Mouse (Mus musculus) urinary bladder, postnatal 25 days (tissue): ENCODE measurements around the gene Tbx3.

Experiments used
- DNase-seq: peaks from one replicate; pipeline ENCODE4 v3.0.0; 2022; ENCODE audit warnings: low spot score

Tbx3 gene

DNA sequence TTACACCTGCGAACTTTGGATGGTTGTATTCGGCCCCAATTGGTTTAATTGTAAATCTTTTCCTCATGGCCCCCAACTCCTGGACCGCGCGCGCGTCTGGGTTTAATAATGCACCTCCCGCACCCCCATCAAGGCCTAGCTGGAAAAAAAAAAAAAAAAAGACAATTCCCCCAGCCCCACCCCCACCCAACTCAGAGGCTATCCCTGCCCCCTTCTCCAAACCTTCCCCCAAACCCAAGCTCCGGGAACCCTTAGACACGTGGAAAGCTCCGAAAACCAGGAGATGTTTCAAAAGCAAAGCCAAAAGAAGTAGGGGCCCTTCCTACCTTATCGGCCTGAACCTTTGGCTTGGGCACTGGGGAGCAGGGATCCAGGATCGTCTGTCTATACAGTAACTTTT is 8.1 kb upstream of the Tbx3 start:
- DNase-seq: peak; percentile 20

DNA sequence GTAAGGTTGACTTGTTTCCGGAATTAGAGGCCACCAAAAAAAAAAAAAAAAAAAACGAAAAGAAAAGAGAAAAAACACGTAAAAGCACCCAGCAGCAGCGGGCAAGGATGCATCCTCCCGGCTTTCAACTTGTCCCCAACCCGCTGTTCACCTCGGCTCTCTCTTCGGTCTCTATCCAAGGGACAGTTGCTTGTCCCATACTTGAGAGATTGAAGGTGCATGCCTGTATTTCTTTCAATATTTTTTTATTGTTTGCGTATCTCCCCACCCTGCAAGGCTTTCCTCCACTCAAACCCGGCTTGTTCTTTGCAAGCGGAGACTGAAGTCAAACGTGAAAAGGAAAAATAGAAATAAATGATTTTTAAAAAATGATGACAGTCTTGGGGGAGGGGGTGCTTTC is 7.7 kb upstream of the Tbx3 start:
- no peak for DNase-seq

DNA sequence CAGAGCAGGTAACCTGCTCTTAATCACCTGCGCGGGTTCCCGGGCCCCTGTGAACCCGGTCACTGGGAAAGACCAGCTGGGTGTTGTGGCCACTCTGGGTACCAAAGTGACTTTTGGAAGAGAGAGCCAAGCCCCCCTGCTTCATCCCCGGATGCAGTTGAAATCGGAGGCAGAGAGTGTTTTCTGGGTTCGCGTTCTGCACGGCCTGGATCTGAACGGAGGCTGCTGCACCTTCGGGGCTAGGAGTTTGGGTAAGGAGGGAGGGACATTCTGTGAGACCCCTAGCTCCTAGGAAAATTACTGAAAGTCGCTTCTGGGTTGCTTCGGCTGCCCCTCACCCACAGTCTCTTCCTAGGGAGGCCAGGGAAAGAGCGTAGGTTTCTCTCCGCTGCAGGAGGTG is 7.2 kb upstream of the Tbx3 start:
- peak; percentile 26 for DNase-seq

DNA sequence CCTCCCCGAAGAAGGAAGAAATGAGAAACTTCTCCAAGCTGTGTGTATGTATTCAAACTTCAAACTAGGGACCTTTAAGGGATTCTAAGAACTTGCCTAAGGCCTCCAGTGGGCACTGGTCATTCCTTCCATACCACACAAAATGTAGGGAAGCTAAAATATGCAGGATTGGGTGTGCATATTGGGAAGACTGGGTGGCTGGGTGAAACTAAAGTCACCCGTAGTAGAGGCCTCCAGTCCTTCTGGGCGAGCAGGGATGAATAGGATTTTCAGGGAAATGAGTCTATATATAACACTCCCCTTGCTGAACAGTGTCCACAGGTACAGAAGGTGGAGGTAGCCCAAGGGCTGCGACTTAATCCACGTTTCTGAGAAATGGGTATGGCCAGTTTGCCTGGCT is 6.7 kb upstream of the Tbx3 start:
- DNase-seq: no peak

DNA sequence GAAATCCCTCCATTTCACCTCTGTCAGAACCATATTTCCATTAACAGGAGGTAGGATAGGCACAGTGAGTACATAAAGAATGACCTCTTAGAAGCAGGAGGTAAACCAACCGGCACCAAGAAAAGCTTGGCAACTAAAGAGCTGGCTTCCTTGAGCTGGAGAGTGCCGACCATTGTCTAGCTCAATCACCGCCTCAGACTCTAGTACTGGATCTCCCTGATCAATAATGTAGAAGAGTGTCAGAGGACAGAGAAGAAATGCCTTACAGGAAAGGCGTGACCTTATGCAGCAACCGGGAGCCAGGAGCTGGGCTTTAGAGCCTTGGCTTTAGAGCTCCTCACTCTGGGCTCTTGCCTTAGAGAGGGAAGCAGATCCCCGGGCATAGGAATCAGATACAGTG is 4.7 kb upstream of the Tbx3 start:
- DNase-seq: no peak

DNA sequence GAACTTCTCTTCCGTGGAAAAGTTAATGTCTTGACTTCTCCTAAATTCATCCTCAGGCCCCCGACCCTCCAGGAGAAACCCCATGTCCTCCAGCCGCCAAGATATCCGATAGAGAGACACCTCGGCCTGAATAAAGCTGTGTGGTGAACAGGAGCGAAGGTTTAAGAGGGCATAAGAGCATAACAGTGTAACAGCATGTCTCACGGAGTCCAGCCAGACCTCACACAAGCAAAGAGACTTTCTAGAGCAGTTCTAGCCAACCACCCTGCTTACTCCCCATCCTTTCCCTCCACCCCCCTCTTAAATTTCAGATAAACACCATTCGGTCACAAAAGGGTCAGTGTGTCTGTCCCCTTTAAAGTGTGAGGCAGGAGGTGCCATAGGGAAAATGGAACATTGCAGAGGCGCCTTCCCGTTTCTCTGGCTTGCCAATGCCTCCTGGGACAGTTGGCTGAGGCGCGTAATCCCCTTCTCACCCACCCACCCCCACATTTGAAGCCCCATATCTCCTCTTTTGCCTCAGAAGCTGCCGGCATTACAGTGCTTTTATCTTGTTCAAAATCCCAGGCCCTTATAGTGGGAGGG is 3.0 kb upstream of the Tbx3 start:
- DNase-seq: no peak

DNA sequence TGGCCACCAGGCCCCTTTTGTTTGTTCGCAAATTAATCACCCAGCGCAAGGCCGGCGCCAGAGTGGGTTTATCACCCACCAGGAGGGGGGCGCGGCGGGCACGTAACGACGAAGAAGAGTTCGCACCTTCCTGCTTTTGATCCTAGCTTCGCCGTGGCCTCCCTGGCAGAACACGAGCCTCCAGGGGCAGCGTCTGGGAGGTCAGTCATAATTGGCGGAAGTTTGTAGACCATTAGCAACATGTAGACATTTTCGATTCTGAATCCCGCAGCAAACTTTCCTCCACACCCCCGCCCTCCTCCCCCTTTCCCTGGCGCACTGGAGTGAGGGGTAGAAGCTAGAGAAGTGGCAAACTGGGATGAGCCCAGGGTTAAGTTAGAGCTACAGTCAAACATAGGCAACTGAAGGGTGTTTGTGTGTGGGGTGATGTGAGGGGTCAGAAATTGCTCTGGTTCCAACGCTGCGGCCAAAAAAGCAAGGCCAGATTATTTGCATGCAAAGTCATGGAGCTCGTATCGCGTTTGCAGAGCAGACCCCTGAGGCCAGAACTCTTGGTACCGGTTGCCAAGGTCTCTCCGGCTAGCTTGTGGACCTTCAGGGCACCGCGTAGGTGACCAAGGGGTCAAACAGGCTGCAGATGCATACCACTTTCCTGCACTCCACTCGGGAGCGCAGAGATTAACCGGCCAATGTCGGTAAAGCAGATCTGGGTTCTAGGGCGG is 2.1 kb upstream of the Tbx3 start:
- DNase-seq: no peak

DNA sequence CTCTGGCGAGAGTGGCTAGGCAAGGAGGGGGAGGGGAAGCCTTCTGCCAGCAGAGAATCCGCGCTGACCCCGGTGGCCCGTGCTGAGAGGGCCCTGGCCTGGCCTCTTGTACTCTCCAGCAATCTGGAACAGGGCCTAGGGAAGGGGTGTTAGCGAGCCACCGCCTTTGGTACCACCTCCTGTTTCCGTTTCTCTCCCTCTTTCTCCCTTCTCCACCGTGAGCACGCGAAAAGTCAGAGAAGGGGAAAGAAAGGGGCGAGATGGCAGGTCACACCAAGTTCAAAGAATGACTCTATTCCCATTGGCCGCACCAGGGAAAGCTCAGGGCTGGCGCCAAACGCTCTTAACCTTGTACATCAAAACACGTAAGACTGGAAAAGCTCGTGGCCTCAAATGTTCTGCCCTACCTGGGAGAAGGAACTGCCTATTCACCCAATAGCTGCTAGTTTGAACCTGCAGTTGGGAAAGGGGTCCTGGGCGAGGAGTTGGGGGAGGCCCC is 1.5 kb upstream of the Tbx3 start:
- no peak for DNase-seq

DNA sequence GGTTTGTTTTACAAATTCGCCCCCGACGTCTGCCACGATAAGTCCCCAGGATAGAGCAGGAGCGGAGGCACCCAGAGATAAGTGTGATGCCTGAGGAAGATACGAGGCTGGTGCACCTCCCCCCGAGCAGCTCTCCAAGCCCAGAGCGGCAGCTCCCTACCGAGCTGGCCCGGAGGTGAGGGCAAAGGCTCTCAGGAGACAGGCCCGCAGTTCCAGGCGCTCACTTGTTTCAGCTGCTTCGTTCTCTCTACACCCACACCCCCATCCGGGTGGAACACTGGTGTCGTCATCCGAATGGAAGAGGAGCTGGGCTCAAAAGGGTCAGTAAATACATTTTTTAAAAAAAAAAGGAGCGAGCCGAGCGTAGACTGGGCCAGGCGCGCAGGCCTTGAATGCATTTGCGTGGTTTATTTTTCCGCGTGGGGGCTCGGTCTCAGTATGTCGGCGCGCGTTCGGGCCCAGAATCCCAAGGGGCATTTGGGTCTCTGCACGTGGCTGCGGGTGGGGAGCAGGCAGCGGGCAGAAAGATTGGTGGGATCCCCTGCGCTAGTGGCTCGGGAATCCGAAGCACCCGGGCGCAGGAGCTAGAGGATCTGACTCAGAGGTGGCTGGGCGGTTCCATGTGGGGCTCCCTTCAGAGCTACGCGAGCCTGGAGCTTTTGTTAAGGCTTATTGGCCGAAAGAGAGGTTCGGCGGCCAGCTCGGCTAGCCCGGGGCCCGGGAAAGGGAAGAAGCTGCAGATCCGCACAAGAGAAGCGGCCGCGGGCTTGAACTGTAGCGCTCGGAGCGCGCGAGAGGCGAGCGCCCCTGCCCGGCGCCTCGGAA is 516 bp upstream of the Tbx3 start:
- DNase-seq: no peak

DNA sequence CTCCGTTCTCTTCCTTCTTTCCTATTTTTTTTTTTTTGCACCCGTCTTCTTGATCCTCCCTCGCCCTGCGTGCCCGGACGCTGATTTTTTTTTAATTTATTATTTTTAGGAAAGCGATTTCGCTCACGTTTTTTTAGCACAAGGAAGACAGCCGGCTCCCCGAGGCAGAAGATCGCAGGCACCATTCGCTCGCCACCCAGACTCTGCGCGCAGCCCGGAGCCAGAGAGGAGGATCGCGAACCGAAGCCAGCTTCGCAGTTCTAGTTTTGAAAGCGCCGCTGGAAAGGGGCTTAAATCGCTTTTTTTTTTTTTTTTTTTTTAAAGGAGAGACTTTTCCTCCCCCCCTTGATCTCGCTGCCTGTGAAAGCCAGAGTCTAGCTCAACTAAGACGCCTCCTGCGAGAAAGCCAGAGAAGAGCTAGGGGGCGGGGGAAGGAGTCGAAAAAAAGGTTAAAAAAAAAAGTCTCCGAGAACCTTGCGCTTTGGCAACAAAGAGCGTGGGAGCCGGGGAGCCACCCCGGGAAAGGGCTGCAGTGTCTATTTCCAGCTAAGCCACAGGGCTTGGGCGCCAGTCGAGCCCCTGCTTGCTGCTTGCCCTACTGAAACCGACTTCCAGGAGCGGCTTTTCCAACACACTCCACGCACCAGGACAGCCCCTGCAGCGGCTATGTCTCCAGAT is 794 bp downstream of the Tbx3 start:
- no peak for DNase-seq

DNA sequence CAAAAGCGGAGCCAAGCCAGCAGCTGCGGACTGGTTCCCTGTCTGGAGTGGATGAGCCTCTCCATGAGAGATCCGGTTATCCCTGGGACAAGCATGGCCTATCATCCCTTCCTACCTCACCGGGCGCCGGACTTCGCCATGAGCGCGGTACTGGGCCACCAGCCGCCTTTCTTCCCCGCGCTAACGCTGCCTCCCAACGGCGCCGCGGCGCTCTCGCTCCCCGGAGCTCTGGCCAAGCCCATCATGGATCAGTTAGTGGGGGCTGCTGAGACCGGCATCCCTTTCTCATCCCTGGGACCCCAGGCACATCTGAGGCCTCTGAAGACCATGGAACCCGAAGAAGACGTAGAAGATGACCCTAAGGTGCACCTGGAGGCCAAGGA is 1.5 kb downstream of the Tbx3 start:
- peak; percentile 38 for DNase-seq

DNA sequence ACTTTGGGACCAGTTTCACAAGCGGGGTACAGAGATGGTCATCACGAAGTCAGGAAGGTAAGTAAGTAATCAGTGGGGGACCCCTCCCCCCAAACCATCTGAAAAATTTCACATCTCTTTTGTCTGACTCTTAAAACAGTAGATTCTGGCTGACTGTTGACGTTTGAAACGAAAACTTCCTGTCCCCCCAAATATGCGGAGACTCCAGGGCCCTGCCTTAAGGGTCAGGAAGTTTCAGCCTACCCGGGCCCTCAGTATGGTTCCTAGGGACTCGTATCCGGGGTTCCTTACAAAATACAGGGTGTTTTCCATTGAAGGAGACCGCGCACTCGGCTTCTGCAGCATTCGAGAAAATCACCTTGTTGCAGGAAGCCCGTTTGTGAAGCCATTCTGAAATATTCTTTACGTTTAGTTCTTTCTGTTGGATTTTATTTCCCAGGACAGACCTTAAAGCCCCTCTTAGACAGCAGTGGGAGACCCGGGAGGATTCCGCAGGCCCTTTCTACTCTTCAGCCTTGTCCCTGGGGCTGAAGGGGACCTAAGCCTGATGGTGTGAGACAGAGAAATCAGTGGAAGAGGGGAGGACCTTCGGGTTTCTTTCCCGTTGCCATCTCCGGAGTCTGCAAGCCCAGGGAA is 2.0 kb downstream of the Tbx3 start:
- DNase-seq: peak; percentile 13

DNA sequence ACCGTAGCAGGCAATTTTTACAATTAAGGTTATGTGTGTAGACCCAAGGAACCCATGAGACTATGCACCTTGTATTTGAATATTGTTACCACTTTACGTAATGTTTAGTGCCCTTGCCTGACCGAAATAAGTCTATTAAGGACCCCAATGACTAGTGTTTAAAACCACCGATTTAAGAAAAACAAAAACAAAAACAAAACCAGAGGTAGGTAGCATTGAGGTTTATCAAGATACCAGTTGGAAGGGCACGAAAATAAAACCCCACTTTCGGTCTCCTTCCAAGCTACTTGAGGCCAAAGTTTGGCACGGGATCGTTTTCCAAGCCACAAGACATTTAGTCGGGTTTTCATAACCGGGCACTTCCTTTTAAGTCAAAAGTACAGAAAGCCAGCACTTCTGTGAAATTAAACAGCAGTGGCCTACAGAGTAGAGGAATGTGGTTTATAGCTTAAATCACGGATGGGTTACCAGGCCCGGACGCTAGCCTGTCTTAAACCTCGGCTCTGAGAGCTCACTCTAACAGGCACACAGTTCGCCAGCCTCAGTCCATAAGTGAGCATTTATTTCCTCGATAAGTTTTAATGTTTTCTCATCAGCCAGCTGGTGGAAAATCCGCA is 2.6 kb downstream of the Tbx3 start:
- DNase-seq: peak; percentile 13

DNA sequence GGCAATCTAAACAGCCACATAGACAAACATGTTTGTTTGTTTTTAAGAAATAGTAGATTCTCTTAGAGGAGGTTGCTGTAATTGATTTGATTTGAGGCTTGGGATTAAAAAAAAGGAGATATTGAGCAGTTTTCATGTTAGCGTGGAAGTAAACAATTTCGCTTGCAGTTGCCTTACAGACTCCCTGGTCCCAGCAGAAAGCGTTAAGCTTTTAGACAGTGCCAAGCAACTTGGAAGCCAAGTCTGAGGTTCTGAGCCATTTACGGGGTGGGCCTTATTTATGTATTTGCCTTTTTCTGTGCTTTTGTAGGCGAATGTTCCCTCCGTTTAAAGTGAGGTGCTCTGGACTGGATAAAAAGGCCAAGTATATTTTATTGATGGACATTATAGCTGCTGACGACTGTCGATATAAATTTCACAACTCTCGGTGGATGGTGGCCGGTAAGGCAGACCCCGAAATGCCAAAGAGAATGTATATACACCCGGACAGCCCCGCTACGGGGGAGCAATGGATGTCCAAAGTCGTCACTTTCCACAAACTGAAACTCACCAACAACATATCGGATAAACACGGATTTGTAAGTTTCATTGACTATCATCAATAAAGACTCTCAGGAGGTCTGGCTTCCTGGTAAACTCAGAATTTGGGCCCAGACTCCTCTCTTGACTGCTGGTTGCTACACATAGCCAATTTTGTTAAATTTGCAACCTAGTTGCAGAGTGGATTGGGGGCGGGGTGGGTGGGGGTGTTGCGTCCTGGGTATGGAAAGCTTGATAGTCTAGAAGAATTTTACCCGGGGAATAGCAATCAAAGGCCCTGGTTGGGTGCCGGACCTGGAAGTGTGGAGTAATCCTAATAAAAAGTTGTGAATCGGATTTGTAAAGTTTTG is 3.5 kb downstream of the Tbx3 start:
- no peak for DNase-seq

DNA sequence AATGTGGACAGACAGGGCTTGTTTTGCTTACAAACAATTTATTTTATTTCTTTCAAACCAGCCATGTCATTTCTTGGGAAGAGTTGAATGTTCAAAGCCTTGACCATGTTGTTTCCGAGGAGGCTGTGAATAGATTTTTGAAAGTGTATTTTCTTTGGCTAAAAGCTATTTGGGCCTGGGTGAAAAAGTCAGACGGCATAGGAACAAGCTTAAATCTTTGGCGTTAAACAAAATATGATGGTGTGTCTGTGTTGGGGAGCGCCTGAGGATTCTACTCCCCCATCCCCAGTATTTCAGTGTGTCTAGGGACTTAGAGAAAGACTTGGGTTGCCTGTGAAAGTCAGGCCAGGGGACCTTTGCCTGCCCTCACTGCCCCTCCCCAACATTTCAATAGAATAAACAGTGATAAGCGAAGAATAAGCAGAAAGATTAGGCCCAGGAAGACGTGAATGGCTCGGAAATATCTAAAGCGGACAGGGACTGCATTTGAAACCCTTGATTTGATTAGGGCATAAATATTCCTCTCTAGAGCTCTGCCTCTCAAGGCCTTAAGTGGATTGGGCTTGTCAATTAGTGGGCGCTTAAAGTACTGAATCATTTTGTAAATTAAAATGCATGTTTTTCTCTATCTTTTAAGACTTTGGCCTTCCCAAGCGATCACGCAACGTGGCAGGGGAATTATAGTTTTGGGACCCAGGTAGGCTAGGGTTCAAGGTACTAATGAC is 4.3 kb downstream of the Tbx3 start:
- no peak for DNase-seq

DNA sequence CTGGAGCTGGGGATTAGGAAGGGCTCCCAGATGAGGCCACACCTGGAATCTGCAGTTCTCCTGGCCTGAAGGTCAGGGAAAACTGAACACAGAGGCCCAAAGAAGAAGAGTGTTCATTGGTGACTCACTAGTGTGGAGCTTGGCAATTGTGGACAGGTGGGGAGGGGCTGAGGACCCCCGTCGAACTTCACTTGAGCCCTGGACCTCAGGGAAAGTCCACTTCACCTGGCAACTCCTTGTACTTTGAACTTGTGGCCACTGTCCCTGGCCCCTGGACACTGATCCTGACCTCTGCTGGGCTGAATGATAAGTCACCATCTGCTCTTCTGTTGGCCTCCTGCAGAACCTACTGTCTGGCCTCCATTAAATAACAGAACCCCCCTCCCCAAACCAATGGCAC is 5.8 kb downstream of the Tbx3 start:
- DNase-seq: no peak

DNA sequence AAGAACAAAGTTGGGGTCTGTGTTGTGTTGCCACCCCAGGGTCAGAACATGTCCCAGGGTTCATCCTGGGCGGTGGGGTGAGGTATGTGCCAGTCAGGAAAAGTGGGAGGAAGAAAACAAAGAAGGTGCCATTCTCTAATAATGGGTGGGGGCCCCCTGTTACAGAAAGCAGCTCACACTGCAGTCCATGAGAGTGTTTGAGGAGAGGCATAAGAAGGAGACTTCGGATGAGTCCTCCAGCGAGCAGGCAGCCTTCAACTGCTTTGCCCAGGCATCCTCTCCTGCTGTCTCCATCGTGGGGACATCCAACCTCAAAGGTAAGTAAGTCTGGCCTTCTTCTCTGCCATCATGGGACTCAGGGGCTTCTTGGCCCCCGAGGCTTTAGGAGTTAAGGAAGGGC is 8.0 kb downstream of the Tbx3 start:
- no peak for DNase-seq

DNA sequence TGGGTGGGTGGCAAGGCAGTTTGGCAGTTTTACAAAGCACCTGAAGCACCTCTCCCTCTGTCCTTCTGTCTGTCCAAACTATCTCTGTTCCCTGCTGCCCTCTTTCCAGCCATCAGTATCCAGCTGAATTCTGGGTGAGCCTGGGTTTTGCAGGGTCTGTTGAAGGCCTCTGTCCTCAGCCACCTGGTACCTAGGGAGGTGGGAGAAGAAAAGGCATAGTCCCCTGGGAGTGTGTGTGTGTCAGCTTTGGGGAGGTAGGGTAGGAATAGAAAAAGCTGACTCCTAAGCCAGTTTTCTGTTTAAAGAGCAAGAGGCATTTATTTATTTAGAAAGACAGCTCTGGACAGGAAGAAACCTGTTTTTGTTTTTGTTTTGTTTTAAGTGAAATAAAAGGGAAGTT is 8.6 kb downstream of the Tbx3 start:
- DNase-seq: peak; percentile 17

DNA sequence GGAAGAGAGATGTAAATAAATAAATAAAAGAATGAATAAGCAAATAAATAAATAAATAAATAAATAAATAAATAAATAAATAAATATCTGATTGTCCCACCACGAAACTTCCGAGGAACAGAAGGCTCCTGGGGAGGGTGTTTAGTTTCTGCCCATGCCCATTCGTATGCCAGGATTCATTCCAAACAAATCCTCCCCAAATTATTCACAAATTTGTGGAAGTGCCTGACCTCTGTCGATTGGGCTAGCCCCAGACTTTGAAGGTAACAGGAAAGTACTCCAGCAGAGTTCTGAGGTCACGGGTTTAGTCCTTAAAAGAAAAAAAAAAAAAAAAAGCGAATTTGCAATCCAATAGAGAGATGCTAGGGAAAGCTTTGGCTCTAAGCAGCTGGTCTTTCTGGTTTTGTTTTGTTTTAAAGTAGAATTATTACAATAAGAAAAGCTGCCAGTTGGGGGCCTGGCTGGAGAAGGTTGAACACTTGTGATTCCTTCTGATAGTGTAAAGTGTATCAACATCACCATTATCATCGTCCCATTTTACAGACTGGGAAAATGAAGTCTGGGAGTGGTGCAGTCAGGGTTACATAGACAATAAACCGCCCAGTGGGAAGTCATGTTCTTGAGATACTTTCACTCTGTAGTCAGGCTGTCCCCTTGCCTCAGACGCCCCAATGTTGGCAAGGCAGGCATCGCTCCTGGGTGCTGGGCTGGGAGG is 9.3 kb downstream of the Tbx3 start:
- no peak for DNase-seq
